Mouse (Mus musculus): ENCODE results near the gene Alox12.

Gene Alox12

DNA sequence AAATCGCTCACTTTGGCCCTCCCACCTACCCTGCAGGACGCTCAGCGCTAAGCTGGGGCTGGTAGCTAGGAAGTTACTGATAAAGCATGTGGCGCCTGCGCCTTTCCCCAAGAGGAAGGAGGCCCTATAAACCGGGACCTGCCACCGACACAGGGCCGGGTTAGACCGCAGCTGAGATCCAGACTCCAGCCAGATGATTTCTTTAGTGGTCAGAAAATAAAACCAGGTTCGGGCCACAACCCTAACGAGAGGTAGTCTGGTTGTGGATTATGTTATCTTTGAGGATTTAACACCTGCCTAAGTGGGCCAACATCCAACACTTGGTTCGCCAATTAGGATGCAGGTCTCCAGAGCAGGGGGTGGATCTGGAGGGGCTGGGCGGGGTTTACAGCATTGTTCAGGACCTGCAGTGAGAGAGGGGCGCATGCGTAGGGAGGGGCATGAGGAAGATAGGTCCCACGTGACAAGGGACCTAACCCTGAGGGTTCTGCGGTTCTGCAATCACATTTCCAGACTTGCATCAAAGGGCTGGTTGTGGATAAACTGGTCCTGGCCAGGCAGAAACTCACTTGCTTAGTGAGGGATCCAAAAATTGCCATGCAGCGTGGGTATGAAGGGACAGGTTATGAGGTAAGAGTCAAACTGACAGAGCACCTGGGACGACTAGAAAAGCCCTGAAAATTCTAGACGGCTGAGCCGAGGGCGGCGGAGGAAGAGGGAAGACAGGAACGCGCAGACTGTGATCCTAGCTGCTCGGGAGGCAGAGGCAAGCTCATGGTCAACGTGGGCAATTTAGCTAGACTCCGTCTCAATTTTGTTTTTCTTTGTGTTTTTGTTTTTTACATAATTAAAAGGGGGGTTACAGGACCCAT, 34.2 kb downstream of the Alox12 start, which contains the start of gene Slc16a13:
TSS of gene Slc16a13 (minus strand) at position 334 of the 872 bp plus-strand sequence.
- DNase-seq = peak; percentile 98

- no peak for DNase-seq
These were observed 34.8 kb downstream of the Alox12 start for GRCm38 (mm10) chr11:70220323-70220722.

- no peak for DNase-seq
These were observed 35.3 kb downstream of the Alox12 start for GRCm38 (mm10) chr11:70219873-70220272.

DNA sequence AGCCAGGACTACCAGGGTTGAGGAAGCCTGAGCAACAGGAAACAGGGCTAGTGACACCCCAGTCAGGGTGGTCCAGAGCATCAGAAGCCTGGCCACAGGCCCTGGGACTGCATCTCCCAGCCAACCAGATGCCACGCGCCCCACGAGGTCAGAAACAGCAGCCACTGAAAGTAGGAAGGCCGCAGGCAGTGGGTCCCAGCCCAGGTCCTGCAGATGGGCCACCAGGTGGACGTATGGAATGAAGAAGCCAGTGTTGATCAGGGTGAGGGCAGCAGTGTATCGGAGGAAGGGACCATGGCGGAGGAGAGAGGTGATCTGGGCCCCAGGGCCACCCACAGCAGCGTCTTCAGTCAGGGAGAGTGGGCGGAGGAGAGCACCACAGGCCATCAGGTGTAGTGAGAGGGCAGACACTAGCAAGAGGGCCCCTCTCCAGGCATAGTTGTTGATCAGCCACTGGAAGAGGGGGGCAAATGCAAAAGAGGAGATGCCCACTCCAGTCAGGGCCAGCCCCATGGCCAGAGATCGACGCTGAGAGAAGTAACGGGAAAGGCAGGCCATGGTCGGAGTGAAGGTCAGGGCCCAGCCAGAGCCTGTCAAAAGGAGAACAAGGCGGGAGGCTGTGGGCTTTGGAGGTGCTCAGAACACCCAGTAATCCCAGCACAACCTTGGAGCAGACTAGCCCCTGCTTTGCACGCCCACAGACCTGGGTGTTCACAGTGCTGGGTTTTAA, 36.2 kb downstream of the Alox12 start:
- DNase-seq = peak; percentile 44

- peak; percentile 78 for DNase-seq
These were observed 37.1 kb downstream of the Alox12 start for GRCm38 (mm10) chr11:70218039-70218438.

DNA sequence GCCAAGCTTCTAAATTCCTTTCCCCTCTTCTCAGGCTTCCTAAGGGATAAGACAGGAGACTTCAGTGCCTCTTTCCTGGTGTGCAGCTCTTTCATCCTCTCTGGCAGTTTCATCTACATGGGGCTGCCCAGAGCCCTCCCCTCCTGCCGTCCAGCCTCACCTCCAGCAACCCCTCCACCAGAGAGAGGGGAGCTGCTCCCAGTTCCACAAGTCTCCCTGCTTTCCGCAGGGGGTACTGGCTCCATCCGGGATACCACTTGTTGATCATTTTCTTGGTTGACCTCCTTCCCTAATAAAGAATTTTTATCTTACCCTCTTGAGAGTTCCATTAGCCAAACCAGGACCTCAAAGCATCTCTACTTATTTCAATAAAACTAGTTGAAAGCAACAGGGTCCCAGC, 39.0 kb downstream of the Alox12 start:
- DNase-seq = no peak

DNA sequence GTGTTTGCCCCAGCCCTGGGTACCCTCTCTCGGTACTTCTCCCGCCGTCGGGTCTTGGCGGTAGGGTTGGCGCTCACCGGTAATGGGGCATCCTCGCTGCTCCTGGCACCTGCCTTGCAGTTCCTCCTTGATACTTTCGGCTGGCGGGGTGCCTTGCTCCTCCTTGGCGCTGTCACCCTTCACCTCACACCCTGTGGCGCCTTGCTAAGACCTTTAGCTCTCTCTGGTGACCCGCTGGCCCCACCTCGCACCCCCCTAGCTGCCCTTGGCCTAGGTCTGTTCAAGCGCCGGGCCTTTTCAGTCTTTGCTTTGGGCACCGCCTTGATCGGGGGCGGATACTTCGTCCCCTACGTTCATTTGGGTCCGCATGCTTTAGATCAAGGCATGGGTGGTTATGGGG, 39.9 kb downstream of the Alox12 start:
- DNase-seq = peak; percentile 53

DNA sequence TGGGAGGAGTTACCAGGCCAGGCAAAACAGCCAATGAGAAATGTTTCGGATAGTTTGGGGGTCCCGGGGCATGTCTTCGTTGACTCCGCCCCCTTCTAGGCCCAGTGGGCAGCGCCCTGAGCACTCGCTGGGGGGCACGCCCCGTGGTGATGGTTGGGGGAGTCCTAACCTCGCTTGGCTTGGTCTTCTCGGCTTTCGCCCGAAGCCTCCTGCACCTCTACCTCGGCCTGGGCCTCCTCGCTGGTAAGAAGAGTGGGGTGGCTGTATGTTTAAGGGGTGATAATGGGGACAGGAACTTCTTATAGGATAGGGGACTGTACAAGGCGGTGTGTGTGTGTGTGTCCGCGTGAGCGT, 40.3 kb downstream of the Alox12 start:
- DNase-seq = no peak

- peak; percentile 84 for DNase-seq
These were observed 40.8 kb downstream of the Alox12 start for GRCm38 (mm10) chr11:70214191-70214855.

DNA sequence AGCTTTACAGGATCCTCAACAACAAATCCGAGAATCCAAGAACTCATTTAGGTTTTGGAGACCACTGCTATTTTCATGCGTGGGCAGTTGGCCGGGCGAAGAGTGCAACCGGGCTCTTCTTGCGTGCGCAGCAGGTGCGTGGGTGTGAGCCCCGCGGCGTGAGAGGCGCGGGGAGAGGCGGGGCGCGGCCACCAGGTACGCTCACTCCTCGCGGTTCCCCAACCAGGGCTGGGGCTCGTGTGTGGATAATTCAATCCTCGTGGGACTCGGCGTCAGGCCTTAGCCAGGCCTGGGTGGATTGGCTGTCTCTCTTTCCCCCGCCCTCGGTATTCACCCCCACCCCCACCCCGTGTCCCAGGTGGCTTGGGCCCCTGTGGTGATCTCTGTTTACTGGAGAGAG, 41.4 kb downstream of the Alox12 start:
- no peak for DNase-seq

DNA sequence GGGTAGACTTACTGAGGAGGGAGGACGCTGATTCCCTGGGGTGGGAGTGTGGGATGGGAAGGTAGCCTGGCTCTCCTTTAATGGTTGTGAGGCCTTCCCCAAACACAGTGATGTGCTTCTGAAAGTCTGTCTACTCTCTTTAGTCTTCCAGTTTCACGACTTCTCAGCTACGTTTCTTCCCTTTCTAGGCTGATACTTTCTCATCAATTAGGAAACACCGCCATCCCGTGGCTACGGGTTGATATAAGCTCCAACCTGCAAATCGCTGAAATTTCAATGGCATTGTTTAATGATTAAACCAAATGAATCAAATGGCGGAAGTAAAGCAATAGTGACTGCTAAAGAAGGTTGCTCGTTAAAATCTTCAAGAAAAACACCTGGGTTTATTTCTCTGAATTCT, 42.3 kb downstream of the Alox12 start:
- peak; percentile 87 for DNase-seq

- no peak for DNase-seq
These were observed 42.7 kb downstream of the Alox12 start, which contains the start of gene Slc16a11 for GRCm38 (mm10) chr11:70212423-70212822. Gene Slc16a11 (plus strand): TSS chr11:70212752.

DNA sequence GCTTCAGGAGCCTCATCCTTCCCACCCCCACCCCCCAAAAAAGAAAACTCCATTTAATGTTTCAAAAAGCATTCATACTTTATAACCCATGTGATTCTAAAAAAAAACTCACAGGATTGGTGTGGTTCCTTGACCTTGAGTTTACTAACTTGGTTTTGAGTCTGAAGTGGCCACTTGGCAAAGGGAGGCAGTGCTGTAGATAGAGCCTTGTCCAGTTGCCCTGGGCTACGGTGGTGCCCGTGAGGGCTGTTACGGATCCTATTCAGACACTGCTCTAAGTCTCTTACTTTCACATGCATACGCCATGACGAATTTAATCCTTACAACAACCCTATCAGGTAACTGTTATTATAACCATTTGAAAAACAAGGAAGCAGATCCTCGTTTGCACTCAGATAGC, 43.2 kb downstream of the Alox12 start:
- no peak for DNase-seq

GRCm38 (mm10) chr11:70210681-70211080, 44.5 kb downstream of the Alox12 start:
- DNase-seq = no peak

- no peak for DNase-seq
These were observed 46.3 kb downstream of the Alox12 start for GRCm38 (mm10) chr11:70208778-70209388.

- no peak for DNase-seq
These were observed 47.9 kb downstream of the Alox12 start for GRCm38 (mm10) chr11:70207283-70207682.

DNA sequence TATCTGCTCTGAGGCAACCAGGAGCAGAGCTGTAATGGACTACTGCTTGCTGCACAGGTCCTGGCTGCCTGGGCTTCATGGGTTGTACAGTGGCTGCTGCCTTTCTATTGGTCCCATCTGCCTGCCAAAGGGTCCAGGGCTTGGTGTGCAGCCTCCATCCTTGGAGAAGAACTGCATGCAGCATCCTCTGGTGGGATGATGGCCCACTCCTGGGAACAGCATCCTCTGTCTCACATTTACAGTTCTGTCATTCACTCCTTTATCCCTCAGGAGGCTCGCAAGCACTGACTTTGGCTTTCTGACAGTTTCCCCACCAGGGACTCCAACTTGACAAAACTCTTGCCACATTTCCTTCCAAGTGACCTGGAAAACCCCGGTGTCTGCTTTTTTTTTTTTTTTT, 48.4 kb downstream of the Alox12 start:
- no peak for DNase-seq

DNA sequence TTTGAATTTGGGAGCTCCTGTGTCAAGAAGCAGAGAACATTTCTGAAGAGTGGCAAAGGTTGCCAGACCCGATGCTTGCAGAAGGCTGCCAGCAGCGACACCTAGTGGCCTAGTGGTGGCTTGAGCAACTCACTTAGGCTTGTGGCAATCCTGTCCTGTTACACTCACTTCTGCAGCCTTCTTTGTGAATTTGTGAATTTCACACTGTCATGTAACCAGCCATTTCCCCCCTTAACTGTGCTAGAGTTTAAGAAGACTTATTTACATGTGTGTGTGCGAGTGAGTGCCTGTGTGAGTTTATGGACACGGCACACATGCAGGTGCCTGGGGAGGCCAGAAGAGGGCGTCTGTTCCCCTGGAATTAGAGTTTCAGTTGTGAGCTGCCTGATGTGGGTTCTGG, 53.5 kb downstream of the Alox12 start:
- DNase-seq = peak; percentile 91

DNA sequence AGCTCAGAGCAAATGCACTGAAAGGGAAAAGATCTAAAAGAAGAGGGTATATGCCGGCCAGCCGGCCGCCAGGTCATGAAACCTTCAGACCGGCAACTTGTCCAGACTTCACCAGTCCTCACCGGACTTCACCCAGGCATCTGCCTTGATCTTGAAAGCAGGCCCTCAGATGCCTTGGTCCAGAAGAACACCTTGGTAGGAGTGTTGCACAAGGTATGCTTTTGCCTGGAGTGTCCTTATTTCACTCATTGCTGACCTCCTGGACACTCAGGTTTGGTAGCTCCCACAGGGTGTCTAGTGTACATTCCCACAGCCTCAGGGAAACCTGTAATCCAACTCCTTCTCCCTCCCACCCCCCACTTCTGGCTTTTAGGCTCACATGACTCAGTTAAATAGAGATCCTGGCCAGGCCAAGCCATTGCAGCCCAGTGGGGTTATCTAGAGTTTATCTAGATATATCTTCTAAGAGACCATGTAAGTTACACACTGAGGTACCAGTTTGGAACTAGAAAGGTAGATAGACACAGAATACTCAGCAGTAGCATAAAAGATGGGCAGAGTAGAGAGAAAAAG, 55.0 kb downstream of the Alox12 start:
- no peak for DNase-seq

DNA sequence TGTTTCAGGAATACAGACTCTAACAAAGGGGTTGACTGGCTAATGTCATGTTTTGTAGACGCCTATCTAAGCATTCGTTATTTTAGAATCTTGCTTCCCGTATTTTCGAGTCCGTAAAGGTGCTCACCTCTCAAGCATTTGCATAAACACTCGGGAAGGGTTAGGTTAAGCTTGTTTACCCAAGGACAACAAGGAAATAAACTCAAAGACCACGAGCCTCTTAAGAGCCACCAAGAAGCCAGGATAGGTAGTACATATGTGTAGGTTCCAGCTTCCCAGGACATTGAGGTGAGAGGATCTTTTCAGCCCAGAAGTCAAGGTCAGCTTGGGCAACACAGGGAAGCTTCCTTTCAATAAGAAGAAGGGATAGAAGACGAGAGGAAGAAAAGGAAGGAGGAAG, 56.0 kb downstream of the Alox12 start:
- no peak for DNase-seq

GRCm38 (mm10) chr11:70198332-70198731, 56.8 kb downstream of the Alox12 start:
- no peak for DNase-seq
